24 mouse cellular contexts compared by ENCODE assay signal in the genomic region with DNA sequence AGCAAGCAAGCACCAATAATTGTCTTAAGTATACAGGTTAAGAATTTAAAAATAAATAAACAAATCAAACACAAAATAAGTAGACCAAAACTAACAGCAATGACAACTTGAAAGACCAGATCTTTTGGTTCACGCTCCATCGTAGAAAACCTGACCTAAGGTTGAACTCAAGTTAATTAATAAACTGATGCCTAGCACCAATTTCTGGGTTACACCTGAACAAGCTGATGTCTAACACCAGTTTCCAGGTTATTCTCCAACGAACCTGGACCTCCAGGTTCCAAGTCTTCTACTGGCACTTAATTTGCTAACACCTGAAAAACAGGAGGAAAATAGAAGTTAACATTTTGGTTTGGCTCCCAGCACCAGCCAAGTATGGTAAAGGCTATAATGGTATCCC.
"Had no signal": no experiment of that assay in that cellular context is flagged by ENCODE, and none has a peak within 500 bp of the region (broad histone marks: within the 10 kb centered on the region; RNA-seq: fewer than 3 reads in every experiment).

No protein-coding gene starts in this region.

- DNase-seq: gastrocnemius, adult 2 months; gastrocnemius, postnatal 10 days; gastrocnemius, postnatal 25 days; heart, adult 18-20 months; heart, postnatal 10 days; heart, postnatal 4 days; liver; liver, embryonic 13.5 days; liver, postnatal 0 days had no signal

- H3K4me1 ChIP-seq: heart, embryonic 10.5 days; heart, embryonic 12.5 days; hindbrain, embryonic 10.5 days; hindbrain, embryonic 12.5 days; intestine, embryonic 15.5 days; limb, embryonic 10.5 days; limb, embryonic 12.5 days; liver, embryonic 13.5 days; liver, embryonic 15.5 days had no signal

- H3K36me3 ChIP-seq: heart, embryonic 10.5 days; heart, embryonic 12.5 days; hindbrain, embryonic 10.5 days; hindbrain, embryonic 12.5 days; intestine, embryonic 15.5 days; limb, embryonic 10.5 days; limb, embryonic 12.5 days; liver, embryonic 13.5 days; liver, embryonic 15.5 days had no signal

- H3K4me2 ChIP-seq: heart, embryonic 12.5 days; hindbrain, embryonic 12.5 days; hindbrain, embryonic 14.5 days; intestine, embryonic 15.5 days; limb, embryonic 12.5 days; liver, embryonic 11.5 days; liver, embryonic 13.5 days; liver, embryonic 15.5 days had no signal

- H3K27ac ChIP-seq: gastrocnemius, adult 2 months; heart, embryonic 10.5 days; hindbrain, embryonic 10.5 days; hindbrain, embryonic 12.5 days; hindbrain, embryonic 14.5 days; intestine, embryonic 15.5 days; layer of hippocampus, adult 2 months; left cerebral cortex, adult 2 months; limb, embryonic 10.5 days; limb, embryonic 12.5 days; liver, embryonic 13.5 days; liver, embryonic 15.5 days had no signal

- H3K9ac ChIP-seq: heart, embryonic 12.5 days; hindbrain, embryonic 12.5 days; hindbrain, embryonic 14.5 days; intestine, embryonic 15.5 days; limb, embryonic 12.5 days; liver, embryonic 13.5 days; liver, embryonic 15.5 days; liver, postnatal 0 days had no signal

- H3K4me3 ChIP-seq: gastrocnemius, adult 2 months; heart, embryonic 10.5 days; heart, embryonic 12.5 days; hindbrain, embryonic 10.5 days; hindbrain, embryonic 12.5 days; intestine, embryonic 15.5 days; layer of hippocampus, adult 2 months; left cerebral cortex, adult 2 months; limb, embryonic 10.5 days; limb, embryonic 12.5 days; liver, embryonic 13.5 days; liver, embryonic 15.5 days had no signal

- H3K27me3 ChIP-seq: heart, embryonic 12.5 days; hindbrain, embryonic 12.5 days; intestine, embryonic 15.5 days; limb, embryonic 12.5 days; liver, embryonic 13.5 days; liver, embryonic 15.5 days had no signal

- H3K9me3 ChIP-seq: heart, embryonic 10.5 days; heart, embryonic 12.5 days; hindbrain, embryonic 10.5 days; hindbrain, embryonic 12.5 days; intestine, embryonic 15.5 days; limb, embryonic 10.5 days; limb, embryonic 12.5 days; liver, embryonic 13.5 days; liver, embryonic 15.5 days had no signal

- ATAC-seq: hindbrain, embryonic 16.5 days; inflammation-experienced regulatory T-cells, adult 6 months; intestine, embryonic 15.5 days; intestine, postnatal 0 days; liver, postnatal 0 days had no signal
